Mouse (Mus musculus): ENCODE measurements around the gene Rccd1. TPM values are rescaled to one million over a fixed set of nuclear protein-coding genes. Genes with fewer than 3 reads are reported as not detected.

Gene Rccd1
- polyA plus RNA-seq, 1 experiment from 2014 or later = 6.8 TPM

- no peak overlapping the region for H3K27ac ChIP-seq (replicated peaks; ENCODE audit: low read depth, low read length)
- H3K4me3 ChIP-seq (ENCODE audit: low read depth, low read length) = no peak overlapping the region
- no peaks in the 10 kb centered on the region for H3K9me3 ChIP-seq (ENCODE audit: control insufficient read depth, low read length)
- H3K9ac ChIP-seq (ENCODE audit: low read depth, low read length) = no peak overlapping the region
- 79% methylated on average over 7 of the region's 7 CpGs for WGBS
- peaks cover 9% of the 10 kb centered on the region for H3K36me3 ChIP-seq (ENCODE audit: control insufficient read depth, insufficient read depth, low read length)
- ATAC-seq (ENCODE audit: low read depth) (no peak), DNase-seq (ENCODE audit: low spot score) (peak; percentile 53)
- peaks cover 21% of the 10 kb centered on the region for H3K4me1 ChIP-seq (ENCODE audit: control insufficient read depth, insufficient read depth, low read length)
- H3K27me3 ChIP-seq (replicated peaks; ENCODE audit: control insufficient read depth, insufficient read depth, low read length) = no peaks in the 10 kb centered on the region
- H3K4me2 ChIP-seq (ENCODE audit: low read depth, low read length) = no peak overlapping the region
These were observed 17.5 kb upstream of the Rccd1 start for GRCm38 (mm10) chr7:80341793-80342192.

- H3K9ac ChIP-seq (ENCODE audit: low read depth, low read length) = peak within 1 kb of the TSS; percentile 76
- 3% methylated on average over 11 of the region's 11 CpGs for WGBS
- peaks cover 21% of the 10 kb centered on the region for H3K4me1 ChIP-seq (ENCODE audit: control insufficient read depth, insufficient read depth, low read length)
- peak within 1 kb of the TSS; percentile 77 for H3K4me2 ChIP-seq (ENCODE audit: low read depth, low read length)
- no peaks in the 10 kb centered on the region for H3K9me3 ChIP-seq (ENCODE audit: control insufficient read depth, low read length)
- H3K4me3 ChIP-seq (ENCODE audit: low read depth, low read length) = peak within 1 kb of the TSS; percentile 65
- peak within 1 kb of the TSS; percentile 87 for H3K27ac ChIP-seq (replicated peaks; ENCODE audit: low read depth, low read length)
- peak; percentile 87 for DNase-seq (ENCODE audit: low spot score)
- H3K36me3 ChIP-seq (ENCODE audit: control insufficient read depth, insufficient read depth, low read length) = peaks cover 19% of the 10 kb centered on the region
- H3K27me3 ChIP-seq (replicated peaks; ENCODE audit: control insufficient read depth, insufficient read depth, low read length) = no peaks in the 10 kb centered on the region
- ATAC-seq (ENCODE audit: low read depth) = peak; percentile 66
These were observed 16.5 kb upstream of the Rccd1 start, which contains the start of gene Unc45a for GRCm38 (mm10) chr7:80340793-80341192. TSS of gene Unc45a (minus strand) at chr7:80341005.

- H3K4me3 ChIP-seq (ENCODE audit: low read depth, low read length) = peak overlapping the region; percentile 65
- H3K9me3 ChIP-seq (ENCODE audit: control insufficient read depth, low read length) = no peaks in the 10 kb centered on the region
- no peaks in the 10 kb centered on the region for H3K27me3 ChIP-seq (replicated peaks; ENCODE audit: control insufficient read depth, insufficient read depth, low read length)
- H3K36me3 ChIP-seq (ENCODE audit: control insufficient read depth, insufficient read depth, low read length) = peaks cover 27% of the 10 kb centered on the region
- peaks cover 21% of the 10 kb centered on the region for H3K4me1 ChIP-seq (ENCODE audit: control insufficient read depth, insufficient read depth, low read length)
- ATAC-seq (ENCODE audit: low read depth) (peak; percentile 98), DNase-seq (ENCODE audit: low spot score) (peak; percentile 99)
- H3K27ac ChIP-seq (replicated peaks; ENCODE audit: low read depth, low read length) = peak overlapping the region; percentile 87
- peak overlapping the region; percentile 77 for H3K4me2 ChIP-seq (ENCODE audit: low read depth, low read length)
- H3K9ac ChIP-seq (ENCODE audit: low read depth, low read length) = peak overlapping the region; percentile 76
- under 1% methylated on average over 38 of the region's 45 CpGs for WGBS
These were observed 15.8 kb upstream of the Rccd1 start for GRCm38 (mm10) chr7:80339793-80340628.

GRCm38 (mm10) chr7:80339371-80339770, 15.1 kb upstream of the Rccd1 start:
- Histone ChIP-seq H3K36me3 (ENCODE audit: control insufficient read depth, insufficient read depth, low read length) (peaks cover 33% of the 10 kb centered on the region), H3K4me2 (ENCODE audit: low read depth, low read length) (peak overlapping the region; percentile 77), H3K27me3 (replicated peaks; ENCODE audit: control insufficient read depth, insufficient read depth, low read length) (no peaks in the 10 kb centered on the region), H3K4me3 (ENCODE audit: low read depth, low read length) (peak overlapping the region; percentile 65), H3K9me3 (ENCODE audit: control insufficient read depth, low read length) (no peaks in the 10 kb centered on the region), H3K9ac (ENCODE audit: low read depth, low read length) (peak overlapping the region; percentile 76), H3K27ac (replicated peaks; ENCODE audit: low read depth, low read length) (peak overlapping the region; percentile 67; the same call in 1 of the 2 replicates), H3K4me1 (ENCODE audit: control insufficient read depth, insufficient read depth, low read length) (peaks cover 21% of the 10 kb centered on the region)
- ATAC-seq (ENCODE audit: low read depth) (no peak), DNase-seq (ENCODE audit: low spot score) (peak; percentile 52)
- 6% methylated on average over 12 of the region's 17 CpGs for WGBS

- no peak overlapping the region for H3K27ac ChIP-seq (replicated peaks; ENCODE audit: low read depth, low read length)
- WGBS = 88% methylated on average over 3 of the region's 3 CpGs
These were observed 12.7 kb upstream of the Rccd1 start for GRCm38 (mm10) chr7:80336932-80337331.

GRCm38 (mm10) chr7:80334848-80335247, 10.6 kb upstream of the Rccd1 start:
- Histone ChIP-seq H3K36me3 (ENCODE audit: control insufficient read depth, insufficient read depth, low read length) (peaks cover 78% of the 10 kb centered on the region), H3K4me1 (ENCODE audit: control insufficient read depth, insufficient read depth, low read length) (peaks cover 10% of the 10 kb centered on the region)
- no peak for ATAC-seq (ENCODE audit: low read depth)

More at GRCm38 (mm10) chr7:80336932-80337331, 12.7 kb upstream of the Rccd1 start:
- ATAC-seq (ENCODE audit: low read depth) = no peak
- H3K9ac ChIP-seq (ENCODE audit: low read depth, low read length) = no peak overlapping the region
- H3K9me3 ChIP-seq (ENCODE audit: control insufficient read depth, low read length) = peaks cover 6% of the 10 kb centered on the region; the same call in 1 of the 2 replicates
- no peak for DNase-seq (ENCODE audit: low spot score)
- H3K4me3 ChIP-seq (ENCODE audit: low read depth, low read length) = no peak overlapping the region
- peaks cover 15% of the 10 kb centered on the region for H3K4me1 ChIP-seq (ENCODE audit: control insufficient read depth, insufficient read depth, low read length)
- H3K27me3 ChIP-seq (replicated peaks; ENCODE audit: control insufficient read depth, insufficient read depth, low read length) = no peaks in the 10 kb centered on the region
- H3K4me2 ChIP-seq (ENCODE audit: low read depth, low read length) = no peak overlapping the region
- peaks cover 58% of the 10 kb centered on the region for H3K36me3 ChIP-seq (ENCODE audit: control insufficient read depth, insufficient read depth, low read length)

GRCm38 (mm10) chr7:80331433-80331832, 7.2 kb upstream of the Rccd1 start:
- 98% methylated on average over 19 of the region's 19 CpGs for WGBS
- no peaks in the 10 kb centered on the region for H3K4me1 ChIP-seq (ENCODE audit: control insufficient read depth, insufficient read depth, low read length)
- H3K27ac ChIP-seq (replicated peaks; ENCODE audit: low read depth, low read length) = no peak overlapping the region
- no peak overlapping the region for H3K9ac ChIP-seq (ENCODE audit: low read depth, low read length)
- no peak overlapping the region for H3K4me2 ChIP-seq (ENCODE audit: low read depth, low read length)
- DNase-seq (ENCODE audit: low spot score) (no peak), ATAC-seq (ENCODE audit: low read depth) (no peak)
- H3K4me3 ChIP-seq (ENCODE audit: low read depth, low read length) = no peak overlapping the region
- peaks cover 6% of the 10 kb centered on the region; the same call in 1 of the 2 replicates for H3K9me3 ChIP-seq (ENCODE audit: control insufficient read depth, low read length)
- H3K27me3 ChIP-seq (replicated peaks; ENCODE audit: control insufficient read depth, insufficient read depth, low read length) = no peaks in the 10 kb centered on the region
- peaks cover 100% of the 10 kb centered on the region for H3K36me3 ChIP-seq (ENCODE audit: control insufficient read depth, insufficient read depth, low read length)

More at GRCm38 (mm10) chr7:80334848-80335247, 10.6 kb upstream of the Rccd1 start:
- Histone ChIP-seq H3K9me3 (ENCODE audit: control insufficient read depth, low read length) (peaks cover 6% of the 10 kb centered on the region; the same call in 1 of the 2 replicates), H3K4me3 (ENCODE audit: low read depth, low read length) (no peak overlapping the region), H3K27me3 (replicated peaks; ENCODE audit: control insufficient read depth, insufficient read depth, low read length) (no peaks in the 10 kb centered on the region), H3K4me2 (ENCODE audit: low read depth, low read length) (no peak overlapping the region), H3K9ac (ENCODE audit: low read depth, low read length) (no peak overlapping the region), H3K27ac (replicated peaks; ENCODE audit: low read depth, low read length) (no peak overlapping the region)
- WGBS = 97% methylated on average over 4 of the region's 4 CpGs
- DNase-seq (ENCODE audit: low spot score) = no peak

GRCm38 (mm10) chr7:80330278-80330677, 6.0 kb upstream of the Rccd1 start:
- peaks cover 6% of the 10 kb centered on the region; the same call in 1 of the 2 replicates for H3K9me3 ChIP-seq (ENCODE audit: control insufficient read depth, low read length)
- WGBS = 90% methylated on average over 8 of the region's 8 CpGs
- no peak overlapping the region for H3K4me3 ChIP-seq (ENCODE audit: low read depth, low read length)
- DNase-seq (ENCODE audit: low spot score) (no peak), ATAC-seq (ENCODE audit: low read depth) (no peak)
- no peak overlapping the region for H3K27ac ChIP-seq (replicated peaks; ENCODE audit: low read depth, low read length)
- no peaks in the 10 kb centered on the region for H3K4me1 ChIP-seq (ENCODE audit: control insufficient read depth, insufficient read depth, low read length)
- no peak overlapping the region for H3K9ac ChIP-seq (ENCODE audit: low read depth, low read length)
- H3K27me3 ChIP-seq (replicated peaks; ENCODE audit: control insufficient read depth, insufficient read depth, low read length) = no peaks in the 10 kb centered on the region
- H3K4me2 ChIP-seq (ENCODE audit: low read depth, low read length) = no peak overlapping the region
- H3K36me3 ChIP-seq (ENCODE audit: control insufficient read depth, insufficient read depth, low read length) = peaks cover 100% of the 10 kb centered on the region

Measured in embryonic facial prominence, embryonic 14.5 days (tissue).